Mouse (Mus musculus) C2C12 (cell line): ENCODE results near the gene Slc39a2.
"Not testable (repeated sequence)": the region's sequence is repeated elsewhere in the genome, so short reads cannot be mapped to it uniquely, and the experiment has no call there.

ENCODE experiments used
- CEBPB ChIP-seq: IDR thresholded peaks from one replicate; pipeline ENCODE4 v1.6.1; 2011; ENCODE audit warnings: low read depth, mild to moderate bottlenecking, control low read depth, moderate library complexity
- CTCF ChIP-seq: IDR thresholded peaks from one replicate; pipeline ENCODE4 v1.5.1; 2011; ENCODE audit not compliant: control insufficient read depth, insufficient read depth, insufficient read length
- FOSL1 ChIP-seq: IDR thresholded peaks from one replicate; pipeline ENCODE4 v1.8.0; 2011; ENCODE audit warnings: mild to moderate bottlenecking, low read length; ENCODE audit not compliant: poor library complexity, insufficient read depth, severe bottlenecking
- MAX ChIP-seq: IDR thresholded peaks from one replicate; pipeline ENCODE4 v1.6.1; 2011; ENCODE audit warnings: mild to moderate bottlenecking, control low read depth
- MYOD1 ChIP-seq: IDR thresholded peaks from one replicate; pipeline ENCODE4 v1.6.1; 2011; ENCODE audit warnings: low read depth; ENCODE audit not compliant: control insufficient read depth, insufficient read length
- MYOG ChIP-seq: IDR thresholded peaks from one replicate; pipeline ENCODE4 v1.6.1; 2011; ENCODE audit not compliant: control insufficient read depth, insufficient read length; ENCODE audit errors: extremely low read depth
- USF1 ChIP-seq: IDR thresholded peaks from one replicate; pipeline ENCODE4 v1.6.1; 2011; ENCODE audit warnings: low read depth, mild to moderate bottlenecking, control low read depth, moderate library complexity

DNA sequence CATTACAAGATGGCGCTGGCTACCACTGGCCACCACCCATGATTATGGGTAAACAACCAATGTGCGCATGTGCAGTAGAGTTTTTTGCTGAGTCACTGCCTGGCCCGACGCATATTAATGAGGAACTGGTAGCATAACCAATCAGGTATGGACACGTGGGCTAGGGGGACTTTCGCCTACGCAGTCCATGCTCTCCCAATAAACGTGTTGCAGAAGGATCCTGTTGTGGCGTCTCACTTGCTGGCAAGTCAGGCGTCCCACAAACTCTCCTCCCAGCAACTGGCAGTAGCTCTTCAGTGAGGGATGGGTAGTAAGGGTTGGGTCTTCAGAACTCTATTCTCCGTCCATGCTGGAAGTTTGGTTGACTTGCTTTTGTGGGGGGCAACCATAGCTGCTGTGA, 34.2 kb downstream of the Slc39a2 start:
- not testable (repeated sequence) for TF ChIP-seq CTCF, FOSL1, USF1, MAX, MYOG, CEBPB, MYOD1
